Mouse (Mus musculus): Measurements from ENCODE around the gene Erbb4. TPM values are rescaled to one million over a fixed set of nuclear protein-coding genes. Genes with fewer than 3 reads are reported as not detected.

Erbb4 gene
- polyA plus RNA-seq, 1 experiment = not detected

- H3K4me3 ChIP-seq (ENCODE audit: insufficient read depth, low read length) = no peak overlapping the region
- no peaks in the 10 kb centered on the region for H3K4me1 ChIP-seq (ENCODE audit: control insufficient read depth, insufficient read depth, low read length)
- no peak overlapping the region for H3K27ac ChIP-seq (ENCODE audit: insufficient read depth, low read depth, low read length)
- TF ChIP-seq CTCF (IDR thresholded peaks at IDR 0.05; ENCODE audit: low read depth, low read length) (no peak), POLR2A (IDR thresholded peaks at IDR 0.05; ENCODE audit: borderline replicate concordance, low read depth, low read length) (no peak)
Measured at GRCm38 (mm10) chr1:68451274-68451673, 656.6 kb downstream of the Erbb4 start.

- Histone ChIP-seq H3K27ac (ENCODE audit: insufficient read depth, low read depth, low read length) (no peak overlapping the region), H3K4me3 (ENCODE audit: insufficient read depth, low read length) (no peak overlapping the region), H3K4me1 (ENCODE audit: control insufficient read depth, insufficient read depth, low read length) (no peaks in the 10 kb centered on the region)
- TF ChIP-seq POLR2A (IDR thresholded peaks at IDR 0.05; ENCODE audit: borderline replicate concordance, low read depth, low read length) = no peak
- TF ChIP-seq CTCF (IDR thresholded peaks at IDR 0.05; ENCODE audit: low read depth, low read length) = no peak
Measured at GRCm38 (mm10) chr1:68424336-68424983, 683.4 kb downstream of the Erbb4 start.

GRCm38 (mm10) chr1:68401204-68401603, 706.7 kb downstream of the Erbb4 start:
- no peaks in the 10 kb centered on the region for H3K4me1 ChIP-seq (ENCODE audit: control insufficient read depth, insufficient read depth, low read length)
- H3K27ac ChIP-seq (ENCODE audit: insufficient read depth, low read depth, low read length) = no peak overlapping the region
- TF ChIP-seq POLR2A (IDR thresholded peaks at IDR 0.05; ENCODE audit: borderline replicate concordance, low read depth, low read length) = no peak
- no peak for TF ChIP-seq CTCF (IDR thresholded peaks at IDR 0.05; ENCODE audit: low read depth, low read length)
- no peak overlapping the region for H3K4me3 ChIP-seq (ENCODE audit: insufficient read depth, low read length)

GRCm38 (mm10) chr1:68371531-68371930, 736.3 kb downstream of the Erbb4 start:
- no peak overlapping the region for H3K27ac ChIP-seq (ENCODE audit: insufficient read depth, low read depth, low read length)
- no peaks in the 10 kb centered on the region for H3K4me1 ChIP-seq (ENCODE audit: control insufficient read depth, insufficient read depth, low read length)
- no peak overlapping the region for H3K4me3 ChIP-seq (ENCODE audit: insufficient read depth, low read length)
- TF ChIP-seq POLR2A (IDR thresholded peaks at IDR 0.05; ENCODE audit: borderline replicate concordance, low read depth, low read length) = no peak
- no peak for TF ChIP-seq CTCF (IDR thresholded peaks at IDR 0.05; ENCODE audit: low read depth, low read length)

- no peaks in the 10 kb centered on the region for H3K4me1 ChIP-seq (ENCODE audit: control insufficient read depth, insufficient read depth, low read length)
- no peak overlapping the region for H3K4me3 ChIP-seq (ENCODE audit: insufficient read depth, low read length)
- no peak for TF ChIP-seq CTCF (IDR thresholded peaks at IDR 0.05; ENCODE audit: low read depth, low read length)
- TF ChIP-seq POLR2A (IDR thresholded peaks at IDR 0.05; ENCODE audit: borderline replicate concordance, low read depth, low read length) = no peak
- H3K27ac ChIP-seq (ENCODE audit: insufficient read depth, low read depth, low read length) = no peak overlapping the region
Measured at GRCm38 (mm10) chr1:68333714-68334113, 774.1 kb downstream of the Erbb4 start.

- Histone ChIP-seq H3K4me1 (ENCODE audit: control insufficient read depth, insufficient read depth, low read length) (no peaks in the 10 kb centered on the region), H3K27ac (ENCODE audit: insufficient read depth, low read depth, low read length) (no peak overlapping the region), H3K4me3 (ENCODE audit: insufficient read depth, low read length) (no peak overlapping the region)
- TF ChIP-seq POLR2A (IDR thresholded peaks at IDR 0.05; ENCODE audit: borderline replicate concordance, low read depth, low read length) (no peak), CTCF (IDR thresholded peaks at IDR 0.05; ENCODE audit: low read depth, low read length) (no peak)
Measured at GRCm38 (mm10) chr1:68305813-68306212, 802.0 kb downstream of the Erbb4 start.

GRCm38 (mm10) chr1:68284443-68284842, 823.4 kb downstream of the Erbb4 start:
- TF ChIP-seq CTCF (IDR thresholded peaks at IDR 0.05; ENCODE audit: low read depth, low read length) (no peak), POLR2A (IDR thresholded peaks at IDR 0.05; ENCODE audit: borderline replicate concordance, low read depth, low read length) (no peak)
- no peak overlapping the region for H3K4me3 ChIP-seq (ENCODE audit: insufficient read depth, low read length)

GRCm38 (mm10) chr1:68275819-68276218, 832.0 kb downstream of the Erbb4 start:
- TF ChIP-seq POLR2A (IDR thresholded peaks at IDR 0.05; ENCODE audit: borderline replicate concordance, low read depth, low read length) = no peak
- TF ChIP-seq CTCF (IDR thresholded peaks at IDR 0.05; ENCODE audit: low read depth, low read length) = no peak
- Histone ChIP-seq H3K27ac (ENCODE audit: insufficient read depth, low read depth, low read length) (no peak overlapping the region), H3K4me3 (ENCODE audit: insufficient read depth, low read length) (no peak overlapping the region), H3K4me1 (ENCODE audit: control insufficient read depth, insufficient read depth, low read length) (no peaks in the 10 kb centered on the region)

More at GRCm38 (mm10) chr1:68284443-68284842, 823.4 kb downstream of the Erbb4 start:
- Histone ChIP-seq H3K27ac (ENCODE audit: insufficient read depth, low read depth, low read length) (no peak overlapping the region), H3K4me1 (ENCODE audit: control insufficient read depth, insufficient read depth, low read length) (no peaks in the 10 kb centered on the region)

GRCm38 (mm10) chr1:68178580-68178979, 929.3 kb downstream of the Erbb4 start:
- no peak overlapping the region for H3K4me3 ChIP-seq (ENCODE audit: insufficient read depth, low read length)
- no peak overlapping the region for H3K27ac ChIP-seq (ENCODE audit: insufficient read depth, low read depth, low read length)
- TF ChIP-seq CTCF (IDR thresholded peaks at IDR 0.05; ENCODE audit: low read depth, low read length) = no peak
- no peak for TF ChIP-seq POLR2A (IDR thresholded peaks at IDR 0.05; ENCODE audit: borderline replicate concordance, low read depth, low read length)
- no peaks in the 10 kb centered on the region for H3K4me1 ChIP-seq (ENCODE audit: control insufficient read depth, insufficient read depth, low read length)

- Histone ChIP-seq H3K4me3 (ENCODE audit: insufficient read depth, low read length) (no peak overlapping the region), H3K4me1 (ENCODE audit: control insufficient read depth, insufficient read depth, low read length) (no peaks in the 10 kb centered on the region), H3K27ac (ENCODE audit: insufficient read depth, low read depth, low read length) (no peak overlapping the region)
- no peak for TF ChIP-seq POLR2A (IDR thresholded peaks at IDR 0.05; ENCODE audit: borderline replicate concordance, low read depth, low read length)
- TF ChIP-seq CTCF (IDR thresholded peaks at IDR 0.05; ENCODE audit: low read depth, low read length) = no peak
Measured at GRCm38 (mm10) chr1:68155253-68155652, 952.6 kb downstream of the Erbb4 start.
